Mouse (Mus musculus) ES-E14 (cell line): ENCODE measurements around the gene D430042O09Rik. TPM values are rescaled to one million over a fixed set of nuclear protein-coding genes. Genes with fewer than 3 reads are reported as not detected.

Experiments used
- DNase-seq: peaks from one replicate; pipeline ENCODE4 v3.0.0-alpha.2; 2013; ENCODE audit warnings: low read depth, low spot score
- H3K27ac ChIP-seq: 2 replicates; pipeline ENCODE4 v1.5.1; 2012; ENCODE audit warnings: low read depth, mild to moderate bottlenecking, low read length, moderate library complexity, mixed read lengths; ENCODE audit not compliant: poor library complexity, insufficient read depth, severe bottlenecking
- H3K36me3 ChIP-seq: 2 replicates; pipeline ENCODE4 v1.6.1; 2012; ENCODE audit warnings: mild to moderate bottlenecking, low read length, moderate library complexity, mixed read lengths; ENCODE audit not compliant: control insufficient read depth, poor library complexity, insufficient read depth, severe bottlenecking
- H3K4me1 ChIP-seq, 2 experiments: fragments of 150-350 bp in 1 of 2; sonication (generic) in 1 of 2; 2 replicates each; pipeline ENCODE4 v1.6.1; 2012; ENCODE audit warnings: low read length in 2 of 2, mild to moderate bottlenecking in 1 of 2, mixed read lengths in 1 of 2; ENCODE audit not compliant: control insufficient read depth in 2 of 2, insufficient read depth in 2 of 2, poor library complexity in 1 of 2
- H3K4me3 ChIP-seq, 2 experiments: fragments of 150-350 bp in 1 of 2; sonication (generic) in 1 of 2; 2 replicates each; pipeline ENCODE4 v1.5.1; 2012; ENCODE audit warnings: low read length in 2 of 2, low read depth in 1 of 2, mild to moderate bottlenecking in 1 of 2, mixed read lengths in 1 of 2; ENCODE audit not compliant: insufficient read depth in 1 of 2, poor library complexity in 1 of 2, severe bottlenecking in 1 of 2
- H3K9ac ChIP-seq: 2 replicates; pipeline ENCODE4 v1.6.1; 2012; ENCODE audit warnings: low read depth, mild to moderate bottlenecking, low read length, mixed read lengths; ENCODE audit not compliant: poor library complexity, insufficient read depth, severe bottlenecking
- H3K9me3 ChIP-seq: fragments of 150-350 bp; sonication (generic); 2 replicates; pipeline ENCODE4 v1.6.1; 2012; ENCODE audit warnings: low read depth, mild to moderate bottlenecking, low read length; ENCODE audit not compliant: control insufficient read depth, insufficient read depth
- CHD2 ChIP-seq: IDR thresholded peaks from 2 replicates; pipeline ENCODE4 v1.6.1; 2014; ENCODE audit warnings: mild to moderate bottlenecking, low read depth, low read length, inconsistent platforms
- HCFC1 ChIP-seq: IDR thresholded peaks from 2 replicates; pipeline ENCODE4 v1.6.1; 2012; ENCODE audit warnings: low read length, inconsistent platforms, borderline replicate concordance; ENCODE audit not compliant: insufficient read depth
- MAFK ChIP-seq: IDR thresholded peaks from 2 replicates; pipeline ENCODE4 v1.6.1; 2014; ENCODE audit warnings: mild to moderate bottlenecking, low read depth, low read length, inconsistent platforms; ENCODE audit not compliant: insufficient read depth
- ZC3H11A ChIP-seq: IDR thresholded peaks from 2 replicates; pipeline ENCODE4 v1.6.1; 2012; ENCODE audit warnings: low read depth, mild to moderate bottlenecking, inconsistent platforms, low read length, borderline replicate concordance
- ZNF384 ChIP-seq: IDR thresholded peaks from 2 replicates; pipeline ENCODE4 v1.6.1; 2012; ENCODE audit warnings: low read depth, low read length, inconsistent platforms
- in situ Hi-C, 2 experiments: fragments of 600-800 bp; cut with MboI; formaldehyde crosslinking; loops; one replicate each; pipeline ENCODE4 v1.15.1; 2025; ENCODE audit warnings: low sequenced_read_pairs in 2 of 2, inconsistent platforms in 1 of 2; ENCODE audit not compliant: unreplicated experiment in 2 of 2
- total RNA-seq: library from RNA; depleted of rRNA; stranded (reverse); fragments of 300-350 nt; gene quantifications from 2 replicates; pipeline ENCODE4 v1.2.3, GENCODE M21; 2012

The D430042O09Rik gene
- total RNA-seq, 1 experiment = 4.4 TPM

GRCm38 (mm10) chr7:125741271-125741703 lies 33.6 kb downstream of the D430042O09Rik start:
- in situ Hi-C loops = no loop called here
- Histone ChIP-seq H3K4me1 (no peaks in the 10 kb centered on the region), H3K4me3 (no peak overlapping the region), H3K9me3 (no peaks in the 10 kb centered on the region), H3K36me3 (no peaks in the 10 kb centered on the region), H3K9ac (no peak overlapping the region), H3K27ac (no peak overlapping the region)
- DNase-seq = no peak
- no peak for TF ChIP-seq ZC3H11A
- TF ChIP-seq CHD2 = no peak
- TF ChIP-seq HCFC1 = no peak
- no peak for TF ChIP-seq MAFK
- no peak for TF ChIP-seq ZNF384

- in situ Hi-C loops = no loop called here
- H3K9ac ChIP-seq = no peak overlapping the region
- peaks cover 0 to 2% of the 10 kb centered on the region in 2 experiments; a peak in 1 of 4 replicates for H3K4me1 ChIP-seq
- no peaks in the 10 kb centered on the region for H3K36me3 ChIP-seq
- H3K27ac ChIP-seq = no peak overlapping the region
- TF ChIP-seq ZNF384 (no peak), ZC3H11A (no peak), HCFC1 (no peak), MAFK (no peak), CHD2 (no peak)
- no peak overlapping the region for H3K4me3 ChIP-seq
- no peak for DNase-seq
- H3K9me3 ChIP-seq = no peaks in the 10 kb centered on the region
Measured at GRCm38 (mm10) chr7:125744774-125745173, 37.1 kb downstream of the D430042O09Rik start.

DNA sequence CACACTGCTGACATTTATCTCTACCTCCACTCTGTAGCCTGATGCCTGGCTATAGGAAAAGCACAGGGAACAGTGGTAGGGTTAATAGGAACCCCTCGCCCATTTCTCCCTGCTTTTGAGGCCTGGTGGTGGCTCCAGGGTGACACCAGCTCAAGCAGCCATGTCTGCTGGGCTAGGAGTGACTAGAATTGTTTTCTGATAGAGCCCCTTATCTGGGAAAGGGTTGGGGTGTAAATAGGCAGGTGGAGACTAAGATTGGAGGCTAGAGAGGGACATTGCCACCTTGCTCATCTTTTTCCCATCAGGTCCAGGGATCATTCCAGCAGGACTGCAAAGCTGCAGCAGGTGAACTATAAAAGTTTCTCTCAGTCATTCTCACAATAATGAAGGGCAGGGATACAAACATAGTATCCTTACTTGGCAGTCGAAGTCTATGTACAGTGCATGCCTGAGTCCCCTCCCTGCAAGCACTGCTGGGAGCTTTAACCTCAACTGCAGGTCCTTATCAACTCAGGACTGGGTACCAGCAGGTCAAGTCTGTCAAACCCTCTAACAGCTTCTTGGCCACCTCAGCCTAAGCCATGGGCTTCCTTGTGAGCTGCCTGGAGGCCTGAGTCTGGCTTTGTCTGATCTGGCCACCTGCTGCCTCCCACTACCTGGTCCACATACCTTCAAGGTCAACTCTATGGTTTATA lies 39.1 kb downstream of the D430042O09Rik start:
- no peaks in the 10 kb centered on the region for H3K36me3 ChIP-seq
- H3K27ac ChIP-seq = no peak overlapping the region
- H3K4me1 ChIP-seq = peaks cover 0 to 2% of the 10 kb centered on the region in 2 experiments; a peak in 1 of 4 replicates
- DNase-seq = no peak
- TF ChIP-seq CHD2 (no peak), ZNF384 (no peak), MAFK (no peak)
- no peak overlapping the region for H3K4me3 ChIP-seq
- in situ Hi-C loops = no loop called here
- H3K9ac ChIP-seq = no peak overlapping the region
- no peaks in the 10 kb centered on the region for H3K9me3 ChIP-seq

DNA sequence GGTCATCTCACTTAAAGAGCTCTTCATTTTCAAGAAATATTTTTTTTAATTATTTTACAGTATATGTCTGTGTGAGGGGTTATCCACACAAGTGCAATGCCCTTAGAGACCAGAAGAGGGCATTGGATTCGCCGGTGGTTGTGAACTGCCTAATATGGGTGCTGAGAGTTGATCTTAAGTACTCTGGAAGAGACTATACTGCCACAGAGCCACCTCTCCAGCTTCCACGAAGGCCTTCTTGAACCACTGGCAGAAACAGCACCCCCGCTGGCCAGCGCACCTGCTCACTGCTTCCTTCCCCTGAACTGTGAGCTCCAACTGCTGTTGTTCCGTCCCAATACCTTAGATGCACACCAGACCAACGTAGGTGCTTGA lies 39.6 kb downstream of the D430042O09Rik start:
- Histone ChIP-seq H3K9ac (no peak overlapping the region), H3K4me1 (peaks cover 0 to 2% of the 10 kb centered on the region in 2 experiments; a peak in 1 of 4 replicates), H3K4me3 (no peak overlapping the region), H3K9me3 (no peaks in the 10 kb centered on the region), H3K27ac (no peak overlapping the region), H3K36me3 (no peaks in the 10 kb centered on the region)
- TF ChIP-seq MAFK = no peak
- TF ChIP-seq ZC3H11A = no peak
- TF ChIP-seq CHD2 = no peak
- no peak for TF ChIP-seq HCFC1
- TF ChIP-seq ZNF384 = no peak
- in situ Hi-C loops = no loop called here
- peak; percentile 30 for DNase-seq

DNA sequence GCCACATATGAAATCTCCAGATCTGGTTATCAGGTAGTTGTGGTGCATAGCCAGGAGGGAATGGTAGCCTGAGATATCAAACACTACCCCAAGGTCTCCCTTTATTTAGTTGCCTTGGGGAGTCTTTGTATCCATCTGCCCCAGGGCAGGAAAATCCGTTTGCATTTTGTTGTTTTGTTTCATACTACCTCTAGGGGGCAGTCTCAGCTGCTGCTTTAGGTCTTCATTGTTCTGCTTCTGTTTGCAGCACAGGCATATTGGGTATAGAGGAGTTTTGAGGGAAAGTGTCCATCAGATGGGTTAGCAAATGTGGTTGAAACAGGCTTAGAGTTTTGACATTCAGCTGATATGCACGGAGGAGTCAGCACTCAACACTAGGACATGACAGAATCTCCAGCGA lies 40.5 kb downstream of the D430042O09Rik start:
- H3K9ac ChIP-seq = no peak overlapping the region
- peak; percentile 33 for DNase-seq
- TF ChIP-seq ZC3H11A (no peak), ZNF384 (no peak), HCFC1 (no peak), CHD2 (no peak), MAFK (no peak)
- H3K4me3 ChIP-seq = no peak overlapping the region
- no peaks in the 10 kb centered on the region for H3K9me3 ChIP-seq
- H3K4me1 ChIP-seq = peaks cover 0 to 6% of the 10 kb centered on the region in 2 experiments; a peak in 1 of 4 replicates
- in situ Hi-C loops = no loop called here
- no peak overlapping the region for H3K27ac ChIP-seq
- no peaks in the 10 kb centered on the region for H3K36me3 ChIP-seq
